Mouse (Mus musculus): ENCODE results near the gene Zfp418. TPM values are rescaled to one million over a fixed set of nuclear protein-coding genes. Genes with fewer than 3 reads are reported as not detected.
"Not testable (repeated sequence)": the region's sequence is repeated elsewhere in the genome, so short reads cannot be mapped to it uniquely, and the experiment has no call there.

Gene Zfp418
- polyA plus RNA-seq (2016; fragmentation: Nextera tagmentation; extraction: Ambion mirVana) = 2.4 and 2.7 TPM in 2 replicates

- Histone ChIP-seq H3K36me3 (peaks cover 16% of the 10 kb centered on the region), H3K4me1 (peaks cover 8% of the 10 kb centered on the region), H3K9me3 (replicated peaks) (no peaks in the 10 kb centered on the region), H3K27me3 (ENCODE audit: low read depth, poor library complexity, severe bottlenecking) (no peaks in the 10 kb centered on the region), H3K27ac (replicated peaks) (peak within 1 kb of the TSS; percentile 77), H3K4me3 (peak within 1 kb of the TSS; percentile 66)
- DNase-seq (ENCODE audit: low spot score) = peak; percentile 29
- 3% methylated on average over 26 of the region's 26 CpGs for WGBS
These were observed at the start of gene Zfp418 for GRCm38 (mm10) chr7:7171227-7172147. Gene Zfp418, plus strand, starts transcription at chr7:7171330.

GRCm38 (mm10) chr7:7121602-7121980, 49.5 kb upstream of the Zfp418 start:
- Histone ChIP-seq H3K4me1 (peaks cover 12% of the 10 kb centered on the region), H3K9me3 (replicated peaks) (no peaks in the 10 kb centered on the region), H3K27me3 (ENCODE audit: low read depth, poor library complexity, severe bottlenecking) (no peaks in the 10 kb centered on the region), H3K36me3 (peaks cover 28% of the 10 kb centered on the region), H3K27ac (replicated peaks) (peak overlapping the region; percentile 80; the same call in 1 of the 2 replicates), H3K4me3 (peak overlapping the region; percentile 64)
- 59% methylated on average over 6 of the region's 6 CpGs for WGBS
- DNase-seq (ENCODE audit: low spot score) = no peak

- H3K27me3 ChIP-seq (ENCODE audit: low read depth, poor library complexity, severe bottlenecking); H3K4me3 ChIP-seq; H3K9me3 ChIP-seq (replicated peaks); DNase-seq (ENCODE audit: low spot score); H3K4me1 ChIP-seq; H3K27ac ChIP-seq (replicated peaks): not testable (repeated sequence)
- H3K36me3 ChIP-seq = peaks cover 24% of the 10 kb centered on the region
- WGBS = 94% methylated on average over 15 of the region's 15 CpGs
These were observed 40.5 kb upstream of the Zfp418 start for GRCm38 (mm10) chr7:7130491-7131124.

GRCm38 (mm10) chr7:7132751-7133150, 38.4 kb upstream of the Zfp418 start:
- Histone ChIP-seq H3K36me3 (peaks cover 24% of the 10 kb centered on the region), H3K27ac (replicated peaks) (no peak overlapping the region), H3K4me1 (peaks cover 11% of the 10 kb centered on the region), H3K4me3 (no peak overlapping the region), H3K9me3 (replicated peaks) (peaks cover 4% of the 10 kb centered on the region; the same call in 1 of the 2 replicates), H3K27me3 (ENCODE audit: low read depth, poor library complexity, severe bottlenecking) (no peaks in the 10 kb centered on the region)
- no peak for DNase-seq (ENCODE audit: low spot score)
- WGBS = 77% methylated on average over 8 of the region's 8 CpGs

- Histone ChIP-seq H3K9me3 (replicated peaks) (0 out of 2 replicates have a peak, but pooled peaks cover 4% of the 10 kb centered on the region), H3K27ac (replicated peaks) (peak within 1 kb of the TSS; percentile 87), H3K4me1 (peaks cover 11% of the 10 kb centered on the region), H3K36me3 (peaks cover 18% of the 10 kb centered on the region), H3K27me3 (ENCODE audit: low read depth, poor library complexity, severe bottlenecking) (no peaks in the 10 kb centered on the region), H3K4me3 (peak within 1 kb of the TSS; percentile 57)
- WGBS = 4% methylated on average over 16 of the region's 16 CpGs
- peak; percentile 77 for DNase-seq (ENCODE audit: low spot score)
These were observed 34.7 kb upstream of the Zfp418 start, which contains the start of gene Zfp773 for GRCm38 (mm10) chr7:7136379-7136866. Gene Zfp773, minus strand, starts transcription at chr7:7136755.

GRCm38 (mm10) chr7:7144215-7144614, 26.9 kb upstream of the Zfp418 start:
- Histone ChIP-seq H3K27me3 (ENCODE audit: low read depth, poor library complexity, severe bottlenecking) (no peaks in the 10 kb centered on the region), H3K9me3 (replicated peaks) (peaks cover 30% of the 10 kb centered on the region), H3K36me3 (no peaks in the 10 kb centered on the region), H3K4me1 (no peaks in the 10 kb centered on the region), H3K27ac (replicated peaks) (no peak overlapping the region), H3K4me3 (no peak overlapping the region)
- no peak for DNase-seq (ENCODE audit: low spot score)
- WGBS = 90% methylated on average over 1 of the region's 1 CpGs

- peaks cover 30% of the 10 kb centered on the region for H3K9me3 ChIP-seq (replicated peaks)
- no peak for DNase-seq (ENCODE audit: low spot score)
- no peaks in the 10 kb centered on the region for H3K4me1 ChIP-seq
- 91% methylated on average over 15 of the region's 15 CpGs for WGBS
- no peak overlapping the region for H3K4me3 ChIP-seq
- no peak overlapping the region for H3K27ac ChIP-seq (replicated peaks)
- no peaks in the 10 kb centered on the region for H3K27me3 ChIP-seq (ENCODE audit: low read depth, poor library complexity, severe bottlenecking)
- no peaks in the 10 kb centered on the region for H3K36me3 ChIP-seq
These were observed 25.0 kb upstream of the Zfp418 start for GRCm38 (mm10) chr7:7145991-7146608.

GRCm38 (mm10) chr7:7185897-7186296, 14.8 kb downstream of the Zfp418 start:
- H3K27me3 ChIP-seq (ENCODE audit: low read depth, poor library complexity, severe bottlenecking) = no peaks in the 10 kb centered on the region
- no peak for DNase-seq (ENCODE audit: low spot score)
- no peaks in the 10 kb centered on the region for H3K4me1 ChIP-seq
- peaks cover 24% of the 10 kb centered on the region for H3K36me3 ChIP-seq
- no peaks in the 10 kb centered on the region for H3K9me3 ChIP-seq (replicated peaks)
- H3K27ac ChIP-seq (replicated peaks) = no peak overlapping the region
- no peak overlapping the region for H3K4me3 ChIP-seq
- 100% methylated on average over 1 of the region's 1 CpGs for WGBS

- no peak overlapping the region for H3K27ac ChIP-seq (replicated peaks)
- peak overlapping the region; percentile 58 for H3K4me3 ChIP-seq
- no peaks in the 10 kb centered on the region for H3K4me1 ChIP-seq
- DNase-seq (ENCODE audit: low spot score) = no peak
- no peaks in the 10 kb centered on the region for H3K9me3 ChIP-seq (replicated peaks)
- H3K27me3 ChIP-seq (ENCODE audit: low read depth, poor library complexity, severe bottlenecking) = no peaks in the 10 kb centered on the region
- 40% methylated on average over 13 of the region's 13 CpGs for WGBS
- peaks cover 7% of the 10 kb centered on the region for H3K36me3 ChIP-seq
These were observed 16.5 kb downstream of the Zfp418 start for GRCm38 (mm10) chr7:7187417-7188190.

GRCm38 (mm10) chr7:7188191-7188942, 17.2 kb downstream of the Zfp418 start:
- Histone ChIP-seq H3K4me1 (no peaks in the 10 kb centered on the region), H3K9me3 (replicated peaks) (no peaks in the 10 kb centered on the region), H3K27ac (replicated peaks) (peak overlapping the region; percentile 65; the same call in 1 of the 2 replicates), H3K36me3 (no peaks in the 10 kb centered on the region; the same call in 1 of the 2 replicates), H3K27me3 (ENCODE audit: low read depth, poor library complexity, severe bottlenecking) (no peaks in the 10 kb centered on the region), H3K4me3 (peak overlapping the region; percentile 58)
- WGBS = 8% methylated on average over 17 of the region's 18 CpGs
- DNase-seq (ENCODE audit: low spot score) = peak; percentile 73

- H3K4me1 ChIP-seq; H3K27me3 ChIP-seq (ENCODE audit: low read depth, poor library complexity, severe bottlenecking); H3K9me3 ChIP-seq (replicated peaks): not testable (repeated sequence)
- Histone ChIP-seq H3K4me3 (peak within 1 kb of the TSS; percentile 58), H3K27ac (replicated peaks) (0 out of 2 replicates have a peak within 1 kb of the TSS, but pooled peaks have one; percentile 52), H3K36me3 (peaks cover 21% of the 10 kb centered on the region)
- WGBS = under 1% methylated on average over 24 of the region's 24 CpGs
- peak; percentile 26 for DNase-seq (ENCODE audit: low spot score)
These were observed 38.4 kb downstream of the Zfp418 start, which contains the start of gene Zfp772 for GRCm38 (mm10) chr7:7209313-7210151. Gene Zfp772, minus strand, starts transcription at chr7:7209998.

All from midbrain, embryonic 10.5 days (tissue).